Mouse (Mus musculus): Measurements from ENCODE around the gene Slc16a2. TPM values are rescaled to one million over a fixed set of nuclear protein-coding genes. Genes with fewer than 3 reads are reported as not detected.

Gene Slc16a2
- polyA plus RNA-seq (2015; fragmentation: Nextera tagmentation; extraction: Ambion mirVana) = 19.9 and 21.3 TPM in 2 replicates

DNA sequence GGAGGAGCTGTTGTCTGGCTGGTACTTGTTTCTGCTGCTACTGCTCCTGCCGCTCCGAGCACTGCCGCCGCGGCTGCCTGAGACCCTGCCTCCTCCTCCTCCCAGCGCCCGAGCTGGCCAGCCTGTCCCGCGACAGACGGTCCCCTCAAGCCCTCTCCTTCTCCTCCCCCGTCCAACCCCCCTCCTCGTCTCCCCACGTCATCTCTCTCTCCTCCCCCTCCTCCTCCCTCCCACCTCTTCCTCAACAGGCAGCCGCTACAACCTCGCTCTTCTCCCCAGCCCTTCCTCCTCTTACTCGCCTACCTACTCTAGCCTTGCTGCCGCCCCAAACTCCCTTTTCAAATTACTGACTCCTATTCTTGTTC is at the start of gene Slc16a2:
Gene Slc16a2, minus strand, starts transcription at position 152 of the 365 bp plus-strand sequence.

Other genes with a start within 250 kb of the Slc16a2 start
- gene Zcchc13, start 191.4 kb downstream of the Slc16a2 start, polyA plus RNA-seq (2015; fragmentation: Nextera tagmentation; extraction: Ambion mirVana) = not detected in 2 replicates
- gene Rlim, start 159.3 kb upstream of the Slc16a2 start, polyA plus RNA-seq (2015; fragmentation: Nextera tagmentation; extraction: Ambion mirVana) = 11.6 and 12.5 TPM in 2 replicates

All from skeletal muscle tissue, postnatal 0 days (tissue).